Comparison of ENCODE assay signal across 18 mouse cellular contexts in genomic region chr13:107781741-107782140, GRCm38 (mm10).
"Had no signal": no experiment of that assay in that cellular context is flagged by ENCODE, and none has a peak within 500 bp of the region (broad histone marks: within the 10 kb centered on the region; RNA-seq: fewer than 3 reads in every experiment).

No protein-coding gene starts in this region.

- ATAC-seq: lung, postnatal 0 days had no signal

- H3K36me3 ChIP-seq: limb, embryonic 12.5 days; limb, embryonic 15.5 days had no signal

- H3K9me3 ChIP-seq: kidney, embryonic 15.5 days; limb, embryonic 12.5 days; limb, embryonic 15.5 days; neural tube, embryonic 13.5 days had no signal

- DNase-seq: kidney, adult 11 months; kidney, adult 8-10 months; kidney, postnatal 10 days; kidney, postnatal 36 days; left cerebral cortex, postnatal 4 days; lung, embryonic 14.5 days; midbrain, embryonic 14.5 days; retina, postnatal 1 day; thymus, adult 18-20 months; thymus, postnatal 36 days had no signal

- H3K27me3 ChIP-seq: kidney, embryonic 15.5 days; limb, embryonic 12.5 days; limb, embryonic 15.5 days; neural tube, embryonic 13.5 days had no signal

- H3K4me1 ChIP-seq: limb, embryonic 12.5 days; limb, embryonic 15.5 days had no signal

- H3K9ac ChIP-seq: kidney, embryonic 15.5 days; limb, embryonic 12.5 days; limb, embryonic 15.5 days; liver, embryonic 14.5 days; lung, embryonic 14.5 days; neural tube, embryonic 13.5 days had no signal

- H3K4me2 ChIP-seq: kidney, embryonic 15.5 days; limb, embryonic 12.5 days; limb, embryonic 15.5 days; lung, embryonic 14.5 days; midbrain, embryonic 11.5 days; neural tube, embryonic 13.5 days had no signal

- H3K4me3 ChIP-seq: kidney, embryonic 15.5 days; limb, embryonic 12.5 days; limb, embryonic 15.5 days; neural tube, embryonic 13.5 days had no signal

- H3K27ac ChIP-seq: kidney, embryonic 15.5 days; limb, embryonic 12.5 days; limb, embryonic 15.5 days; liver, embryonic 14.5 days; macrophage; neural tube, embryonic 13.5 days had no signal
